Mouse (Mus musculus): ENCODE data around the gene Rpl19. TPM values are rescaled to one million over a fixed set of nuclear protein-coding genes. Genes with fewer than 3 reads are reported as not detected.

Rpl19 gene
- polyA plus RNA-seq, 1 experiment from 2014 or later: 655 TPM

GRCm38 (mm10) chr11:97987551-97988526 is 38.7 kb upstream of the Rpl19 start:
- H3K36me3 ChIP-seq: no peaks in the 10 kb centered on the region
- peaks cover 26% of the 10 kb centered on the region for H3K27me3 ChIP-seq (replicated peaks)
- peak overlapping the region; percentile 91 for H3K9ac ChIP-seq (replicated peaks)
- WGBS: under 1% methylated on average over 42 of the region's 42 CpGs
- H3K27ac ChIP-seq (replicated peaks): peak overlapping the region; percentile 91
- peak overlapping the region; percentile 87 for H3K4me3 ChIP-seq (replicated peaks)
- no peaks in the 10 kb centered on the region for H3K9me3 ChIP-seq (replicated peaks)
- ATAC-seq (ENCODE audit: low FRiP score): peak; percentile 90
- H3K4me1 ChIP-seq: peaks cover 34% of the 10 kb centered on the region
- H3K4me2 ChIP-seq: peak overlapping the region; percentile 89

- Histone ChIP-seq H3K9ac (replicated peaks) (peak overlapping the region; percentile 91), H3K4me1 (peaks cover 34% of the 10 kb centered on the region), H3K36me3 (no peaks in the 10 kb centered on the region), H3K4me3 (replicated peaks) (peak overlapping the region; percentile 87), H3K27ac (replicated peaks) (peak overlapping the region; percentile 91), H3K9me3 (replicated peaks) (no peaks in the 10 kb centered on the region), H3K27me3 (replicated peaks) (peaks cover 26% of the 10 kb centered on the region), H3K4me2 (peak overlapping the region; percentile 89)
- WGBS: under 1% methylated on average over 26 of the region's 26 CpGs
- peak; percentile 90 for ATAC-seq (ENCODE audit: low FRiP score)
Observed at GRCm38 (mm10) chr11:97988530-97989096, 37.9 kb upstream of the Rpl19 start.

- Histone ChIP-seq H3K9me3 (replicated peaks) (no peaks in the 10 kb centered on the region), H3K4me1 (peaks cover 28% of the 10 kb centered on the region), H3K27ac (replicated peaks) (no peak overlapping the region), H3K4me2 (peak overlapping the region; percentile 87), H3K4me3 (replicated peaks) (peak overlapping the region; percentile 44), H3K36me3 (no peaks in the 10 kb centered on the region), H3K27me3 (replicated peaks) (no peaks in the 10 kb centered on the region; the same call in 1 of the 2 replicates), H3K9ac (replicated peaks) (peak overlapping the region; percentile 37)
- WGBS: 8% methylated on average over 13 of the region's 13 CpGs
- peak; percentile 46 for ATAC-seq (ENCODE audit: low FRiP score)
Observed at GRCm38 (mm10) chr11:97994539-97995100, 31.9 kb upstream of the Rpl19 start.

- peak within 1 kb of the TSS; percentile 44 for H3K4me3 ChIP-seq (replicated peaks)
- H3K4me2 ChIP-seq: peak within 1 kb of the TSS; percentile 87
- WGBS: 3% methylated on average over 26 of the region's 26 CpGs
- 0 out of 2 replicates have a peak, but pooled peaks have one; percentile 33 for ATAC-seq (ENCODE audit: low FRiP score)
- peaks cover 22% of the 10 kb centered on the region for H3K4me1 ChIP-seq
- no peaks in the 10 kb centered on the region; the same call in 1 of the 2 replicates for H3K27me3 ChIP-seq (replicated peaks)
- H3K9me3 ChIP-seq (replicated peaks): no peaks in the 10 kb centered on the region
- peak within 1 kb of the TSS; percentile 37 for H3K9ac ChIP-seq (replicated peaks)
- H3K36me3 ChIP-seq: no peaks in the 10 kb centered on the region
- H3K27ac ChIP-seq (replicated peaks): no peak within 1 kb of the TSS; the same call in 1 of the 2 replicates
Observed at GRCm38 (mm10) chr11:97995564-97996288, 30.8 kb upstream of the Rpl19 start, which contains the start of gene Arl5c. Gene Arl5c, minus strand, starts transcription at chr11:97996181.

- WGBS: 71% methylated on average over 1 of the region's 1 CpGs
- no peak for ATAC-seq (ENCODE audit: low FRiP score)
Observed at GRCm38 (mm10) chr11:97996691-97997090, 29.8 kb upstream of the Rpl19 start.

GRCm38 (mm10) chr11:97997387-97997960 is 29.0 kb upstream of the Rpl19 start:
- no peak for ATAC-seq (ENCODE audit: low FRiP score)
- Histone ChIP-seq H3K4me1 (peaks cover 32% of the 10 kb centered on the region), H3K36me3 (no peaks in the 10 kb centered on the region), H3K27ac (replicated peaks) (no peak overlapping the region), H3K4me2 (no peak overlapping the region), H3K4me3 (replicated peaks) (no peak overlapping the region), H3K9ac (replicated peaks) (no peak overlapping the region), H3K27me3 (replicated peaks) (no peaks in the 10 kb centered on the region; the same call in 1 of the 2 replicates), H3K9me3 (replicated peaks) (no peaks in the 10 kb centered on the region)
- WGBS: 83% methylated on average over 8 of the region's 8 CpGs

More at GRCm38 (mm10) chr11:97996691-97997090, 29.8 kb upstream of the Rpl19 start:
- H3K4me1 ChIP-seq: peaks cover 25% of the 10 kb centered on the region
- no peaks in the 10 kb centered on the region for H3K36me3 ChIP-seq
- no peaks in the 10 kb centered on the region; the same call in 1 of the 2 replicates for H3K27me3 ChIP-seq (replicated peaks)
- H3K9me3 ChIP-seq (replicated peaks): no peaks in the 10 kb centered on the region
- H3K4me2 ChIP-seq: no peak overlapping the region
- no peak overlapping the region for H3K4me3 ChIP-seq (replicated peaks)
- H3K9ac ChIP-seq (replicated peaks): no peak overlapping the region
- H3K27ac ChIP-seq (replicated peaks): no peak overlapping the region

GRCm38 (mm10) chr11:97998074-97998793 is 28.3 kb upstream of the Rpl19 start:
- WGBS: 73% methylated on average over 11 of the region's 11 CpGs
- peaks cover 6% of the 10 kb centered on the region; the same call in 1 of the 2 replicates for H3K36me3 ChIP-seq
- no peak overlapping the region for H3K27ac ChIP-seq (replicated peaks)
- no peaks in the 10 kb centered on the region for H3K9me3 ChIP-seq (replicated peaks)
- no peak overlapping the region for H3K4me3 ChIP-seq (replicated peaks)
- no peak for ATAC-seq (ENCODE audit: low FRiP score)
- H3K27me3 ChIP-seq (replicated peaks): no peaks in the 10 kb centered on the region; the same call in 1 of the 2 replicates
- peaks cover 39% of the 10 kb centered on the region for H3K4me1 ChIP-seq
- no peak overlapping the region for H3K4me2 ChIP-seq
- H3K9ac ChIP-seq (replicated peaks): no peak overlapping the region

GRCm38 (mm10) chr11:97998898-97999608 is 27.5 kb upstream of the Rpl19 start:
- no peak overlapping the region for H3K4me3 ChIP-seq (replicated peaks)
- WGBS: 70% methylated on average over 7 of the region's 7 CpGs
- H3K36me3 ChIP-seq: peaks cover 9% of the 10 kb centered on the region
- no peak overlapping the region for H3K9ac ChIP-seq (replicated peaks)
- peaks cover 44% of the 10 kb centered on the region for H3K4me1 ChIP-seq
- ATAC-seq (ENCODE audit: low FRiP score): no peak
- H3K27ac ChIP-seq (replicated peaks): no peak overlapping the region
- no peaks in the 10 kb centered on the region; the same call in 1 of the 2 replicates for H3K27me3 ChIP-seq (replicated peaks)
- no peaks in the 10 kb centered on the region for H3K9me3 ChIP-seq (replicated peaks)
- no peak overlapping the region for H3K4me2 ChIP-seq

GRCm38 (mm10) chr11:97999748-98000147 is 26.8 kb upstream of the Rpl19 start:
- H3K9ac ChIP-seq (replicated peaks): no peak overlapping the region
- ATAC-seq (ENCODE audit: low FRiP score): no peak
- WGBS: 61% methylated on average over 5 of the region's 5 CpGs

More at GRCm38 (mm10) chr11:97999748-98000147, 26.8 kb upstream of the Rpl19 start:
- Histone ChIP-seq H3K27ac (replicated peaks) (no peak overlapping the region), H3K4me3 (replicated peaks) (no peak overlapping the region), H3K36me3 (peaks cover 16% of the 10 kb centered on the region), H3K9me3 (replicated peaks) (no peaks in the 10 kb centered on the region), H3K27me3 (replicated peaks) (no peaks in the 10 kb centered on the region), H3K4me1 (peaks cover 42% of the 10 kb centered on the region), H3K4me2 (no peak overlapping the region)

Data from neural tube, embryonic 15.5 days (tissue).